ENCODE assay signal across 11 mouse cellular contexts in the genomic region with DNA sequence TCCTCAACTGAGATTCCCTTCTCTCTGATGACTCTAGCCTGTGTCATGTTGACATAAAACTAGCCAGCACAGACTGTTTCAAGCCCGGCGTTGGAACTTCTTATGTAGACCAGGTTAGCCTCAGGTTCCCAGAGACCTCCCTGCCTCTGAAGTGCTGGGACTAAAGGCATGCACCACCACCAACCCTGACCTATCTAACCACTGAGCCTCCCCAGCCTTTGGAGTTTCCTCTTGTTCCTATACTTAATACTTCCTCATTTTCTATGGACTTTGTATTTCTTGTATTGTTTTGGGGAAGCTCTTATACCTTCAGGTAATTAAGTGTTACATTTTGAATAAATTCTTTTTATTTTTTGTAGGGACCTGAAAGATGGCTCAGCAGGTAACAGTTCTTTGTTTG.
"Had no signal": no experiment of that assay in that cellular context is flagged by ENCODE, and none has a peak within 500 bp of the region (broad histone marks: within the 10 kb centered on the region; RNA-seq: fewer than 3 reads in every experiment).

No protein-coding gene starts in this region.

- H3K9ac ChIP-seq: limb, embryonic 12.5 days; lung, embryonic 15.5 days; midbrain, embryonic 13.5 days; neural tube, embryonic 15.5 days; stomach, embryonic 15.5 days had no signal

- DNase-seq: kidney, adult 8-10 months; kidney, postnatal 25 days; lung, postnatal 14 days; thymus, postnatal 4 days had no signal

- H3K27me3 ChIP-seq: limb, embryonic 12.5 days; lung, embryonic 15.5 days; midbrain, embryonic 13.5 days; neural tube, embryonic 15.5 days; stomach, embryonic 15.5 days had no signal

- H3K4me2 ChIP-seq: limb, embryonic 12.5 days; lung, embryonic 15.5 days; midbrain, embryonic 13.5 days; neural tube, embryonic 15.5 days; stomach, embryonic 15.5 days had no signal

- H3K4me3 ChIP-seq: limb, embryonic 12.5 days; lung, embryonic 15.5 days; midbrain, embryonic 13.5 days; myocyte; neural tube, embryonic 15.5 days; stomach, embryonic 15.5 days had no signal

- H3K9me3 ChIP-seq: lung, embryonic 15.5 days; midbrain, embryonic 13.5 days; neural tube, embryonic 15.5 days; stomach, embryonic 15.5 days had no signal

- ATAC-seq: intestine, postnatal 0 days; midbrain, embryonic 13.5 days had no signal

- H3K36me3 ChIP-seq: lung, embryonic 15.5 days; midbrain, embryonic 13.5 days; neural tube, embryonic 15.5 days; stomach, embryonic 15.5 days had no signal

- H3K27ac ChIP-seq: lung, embryonic 15.5 days; midbrain, embryonic 13.5 days; neural tube, embryonic 15.5 days; stomach, embryonic 15.5 days had no signal
